Mouse (Mus musculus): ENCODE measurements around the gene Brap.
"Not testable (repeated sequence)": the region's sequence is repeated elsewhere in the genome, so short reads cannot be mapped to it uniquely, and the experiment has no call there.

The Brap gene

DNA sequence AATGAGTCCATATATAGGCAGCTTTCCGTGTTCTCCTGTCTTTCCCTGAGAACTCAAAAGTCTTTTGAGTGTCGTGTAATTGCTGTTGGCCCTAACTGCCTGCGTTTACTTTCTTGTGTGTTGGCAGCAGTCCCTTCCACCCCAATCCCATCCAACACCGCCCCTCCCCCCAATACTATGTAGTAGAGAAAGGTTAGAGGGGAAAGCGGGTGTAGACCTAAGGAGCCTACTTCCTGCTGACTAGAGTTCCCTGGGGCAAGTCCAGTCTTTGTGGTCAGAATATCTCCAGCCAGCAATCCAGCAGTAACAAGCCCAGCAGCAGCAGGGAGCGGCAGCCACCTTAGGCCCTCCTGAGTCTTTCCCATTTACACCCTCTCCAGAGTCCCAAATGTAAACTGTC, 8.0 kb downstream of the Brap start:
- DNase-seq (ENCODE audit: low read depth in 1 of 2, low spot score in 2 of 2) = no peak

DNA sequence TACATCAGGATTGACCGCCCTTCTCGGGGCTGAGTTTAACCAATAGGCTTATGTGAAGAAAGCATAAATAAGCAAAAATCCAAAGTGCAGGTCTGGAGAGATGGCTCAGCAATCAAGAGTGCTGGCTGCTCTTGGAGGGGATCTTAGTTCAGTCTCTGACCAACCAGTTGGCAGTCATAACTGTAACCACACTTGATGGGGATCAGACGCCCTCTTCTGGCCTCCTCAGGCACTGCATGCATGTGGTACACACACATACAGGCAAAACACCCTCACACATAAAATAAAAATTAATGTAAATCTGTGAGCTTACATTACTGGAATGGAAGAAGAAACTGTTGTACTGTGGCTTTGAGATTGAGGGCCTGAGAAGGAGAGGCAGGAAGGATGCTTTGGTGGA, 10.0 kb downstream of the Brap start:
- DNase-seq (ENCODE audit: low read depth in 1 of 2, low spot score in 2 of 2) = no peak

DNA sequence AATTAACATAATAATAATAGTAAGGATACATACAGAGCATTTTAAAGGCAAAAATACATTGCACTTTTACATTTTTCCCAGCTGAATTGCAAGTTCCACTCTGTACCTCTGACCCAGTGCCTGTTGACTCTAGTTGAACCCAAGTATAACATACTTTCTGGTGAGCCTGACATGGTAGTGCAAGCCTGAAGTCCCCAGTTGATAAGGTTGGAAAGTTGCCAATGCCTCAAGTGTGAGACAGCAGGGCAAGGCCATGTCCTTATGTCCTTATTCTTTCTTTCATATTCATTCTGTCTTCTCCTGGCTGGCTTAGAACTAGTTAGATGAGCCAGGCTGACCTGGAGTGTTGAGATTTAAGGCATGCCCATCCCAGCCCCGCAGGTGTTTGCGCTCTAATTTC, 21.9 kb downstream of the Brap start:
- DNase-seq (ENCODE audit: low read depth in 1 of 2, low spot score in 2 of 2) = no peak

DNA sequence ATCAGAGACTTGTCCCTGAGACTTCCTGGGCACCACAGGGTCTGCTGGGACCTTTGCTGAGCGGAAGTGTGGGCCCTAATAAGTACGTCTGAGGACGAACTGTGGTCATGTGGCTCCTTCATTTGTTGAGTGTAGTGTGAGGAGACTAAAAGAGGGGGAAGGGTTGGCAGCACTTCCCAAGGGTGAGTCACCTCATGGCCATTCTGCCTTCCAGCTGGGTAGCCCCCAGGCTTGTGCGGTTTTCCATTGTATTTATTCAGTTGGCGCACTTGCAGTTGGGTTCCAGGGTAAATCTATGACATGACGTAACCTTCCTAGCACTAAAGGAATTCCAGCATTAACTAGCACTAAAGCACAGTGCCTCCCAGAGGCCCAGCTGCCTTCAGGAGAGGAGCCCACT, 25.1 kb downstream of the Brap start:
- no peak for DNase-seq (ENCODE audit: low read depth in 1 of 2, low spot score in 2 of 2)

DNA sequence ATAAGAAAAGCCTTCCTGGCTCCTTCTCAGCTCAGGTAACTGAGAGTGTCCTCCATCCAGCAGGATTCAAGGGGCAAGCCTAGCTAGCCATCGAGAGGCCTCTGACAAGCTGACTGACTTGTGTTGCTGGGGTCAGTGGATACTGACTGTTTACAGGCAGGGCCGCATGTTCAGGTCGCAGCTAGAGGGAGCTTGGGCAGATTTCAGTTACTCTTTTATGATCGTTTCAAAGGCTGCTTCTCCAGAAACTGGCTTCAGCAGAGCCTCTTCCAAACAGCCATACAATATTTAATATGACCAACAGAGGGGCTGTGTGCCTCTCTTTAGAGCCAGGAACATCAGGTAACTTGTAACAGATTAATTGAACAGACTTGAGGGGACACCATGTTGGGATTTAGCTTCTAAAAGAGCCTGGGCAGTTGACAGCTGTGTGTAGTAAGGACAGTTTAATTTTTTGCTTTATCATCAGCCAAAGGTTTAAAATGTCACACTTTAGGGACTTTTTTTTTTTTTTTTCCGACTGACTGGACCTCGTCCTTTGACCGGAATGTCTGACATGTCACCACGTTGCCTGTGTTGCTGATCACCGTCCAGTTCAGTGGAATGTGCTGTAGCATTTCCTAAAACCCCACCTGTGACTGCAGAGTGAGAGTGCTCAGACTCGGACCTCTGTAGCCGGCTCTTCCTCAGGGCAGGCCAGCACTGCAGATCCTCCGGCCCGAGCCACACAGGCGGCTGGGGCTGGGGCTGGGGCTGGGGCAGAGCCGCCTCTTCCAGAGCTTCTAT, 25.9 kb downstream of the Brap start:
- DNase-seq (ENCODE audit: low read depth in 1 of 2, low spot score in 2 of 2) = no peak

DNA sequence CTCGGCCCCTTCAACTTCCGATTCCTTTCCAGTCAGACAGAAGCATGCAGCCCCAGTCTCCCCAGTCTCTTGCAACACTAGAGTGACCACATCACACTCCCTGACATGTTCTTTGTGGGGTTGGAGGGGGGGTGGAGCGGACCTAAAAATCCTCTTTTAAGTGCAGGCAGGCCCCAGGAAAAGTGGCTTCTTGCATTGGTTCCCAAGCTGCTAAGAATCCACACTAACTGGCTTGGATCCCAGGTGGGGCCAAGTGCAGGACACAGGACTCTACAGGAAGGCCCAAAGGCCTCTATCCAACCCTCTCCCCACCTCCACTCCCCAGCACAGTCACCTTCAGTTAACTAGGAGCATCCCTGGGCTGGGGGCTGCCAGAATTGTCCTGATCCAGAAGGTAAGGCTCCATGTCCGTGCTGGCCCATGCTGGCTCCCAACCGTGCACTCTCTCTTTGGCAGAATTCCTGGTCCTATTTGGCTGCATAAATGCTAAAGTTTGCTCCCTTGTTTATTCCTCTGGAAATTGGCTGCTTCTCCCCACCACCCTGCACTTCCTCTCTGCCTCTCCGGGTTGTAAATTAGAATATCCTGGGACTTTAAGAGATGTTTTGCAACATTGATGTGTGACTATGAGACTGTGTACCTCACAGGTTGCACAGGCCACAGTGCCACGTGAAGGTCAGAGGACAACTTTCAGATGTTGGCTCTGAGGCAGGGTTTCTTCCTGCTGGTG, 30.3 kb downstream of the Brap start:
- DNase-seq (ENCODE audit: low read depth in 1 of 2, low spot score in 2 of 2) = no peak

DNA sequence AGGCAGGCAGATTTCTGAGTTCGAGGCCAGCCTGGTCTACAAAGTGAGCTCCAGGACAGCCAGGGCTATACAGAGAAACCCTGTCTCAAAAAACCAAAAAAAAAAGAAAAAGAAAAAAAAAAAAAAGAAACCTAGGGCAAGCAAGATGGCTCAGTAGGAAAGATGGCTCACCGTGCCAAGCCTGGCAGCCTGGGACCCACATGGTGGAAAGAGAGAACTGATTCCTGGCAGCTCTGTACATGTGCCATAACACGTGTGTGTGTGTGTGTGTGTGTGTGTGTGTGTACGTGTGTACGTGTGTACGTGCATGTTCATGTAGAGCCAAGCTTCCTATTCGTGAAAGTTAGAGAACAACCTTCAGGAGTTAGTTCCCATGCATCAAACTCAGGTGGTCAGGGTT, 31.1 kb downstream of the Brap start:
- not testable (repeated sequence) for DNase-seq (ENCODE audit: low read depth in 1 of 2, low spot score in 2 of 2)

DNA sequence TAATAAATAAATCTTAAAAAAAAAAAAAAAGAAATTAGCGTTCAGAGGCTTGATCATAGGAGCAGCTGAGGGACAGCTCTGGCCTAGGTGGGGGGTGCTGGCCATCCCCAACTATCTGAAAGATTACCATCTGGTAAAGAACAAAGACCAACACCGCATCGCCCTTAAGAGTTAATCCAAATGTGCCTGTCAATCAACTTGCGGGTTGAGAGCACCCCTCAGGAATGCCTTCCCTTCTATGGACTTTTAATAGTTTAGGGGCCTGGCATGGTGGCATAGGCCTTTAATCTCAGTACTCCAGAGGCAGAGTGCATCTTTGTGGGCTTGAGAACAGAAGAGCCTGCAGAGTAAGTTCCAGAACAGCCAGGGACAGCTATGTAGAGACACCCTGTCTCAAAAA, 32.5 kb downstream of the Brap start:
- DNase-seq (ENCODE audit: low read depth in 1 of 2, low spot score in 2 of 2) = no peak

DNA sequence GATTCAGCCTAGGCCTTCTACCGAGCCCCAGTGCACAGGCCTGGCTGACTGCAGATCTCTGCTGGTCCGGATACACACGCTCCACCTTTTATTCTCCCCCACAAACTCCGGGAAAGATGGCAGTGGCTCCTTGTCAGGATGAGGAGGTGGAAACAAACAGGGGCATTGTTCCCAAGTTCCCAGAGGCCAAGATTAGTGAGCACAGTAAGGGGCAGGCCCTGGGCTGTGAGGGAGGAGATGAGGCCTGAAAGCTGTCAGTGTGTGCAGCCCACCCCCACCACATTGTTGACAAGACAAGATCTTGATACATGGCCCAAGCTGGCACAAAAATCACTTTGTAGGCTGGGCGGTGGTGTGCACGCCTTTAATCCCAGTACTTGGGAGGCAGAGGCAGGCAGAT, 36.4 kb downstream of the Brap start:
- no peak for DNase-seq (ENCODE audit: low read depth in 1 of 2, low spot score in 2 of 2)

DNA sequence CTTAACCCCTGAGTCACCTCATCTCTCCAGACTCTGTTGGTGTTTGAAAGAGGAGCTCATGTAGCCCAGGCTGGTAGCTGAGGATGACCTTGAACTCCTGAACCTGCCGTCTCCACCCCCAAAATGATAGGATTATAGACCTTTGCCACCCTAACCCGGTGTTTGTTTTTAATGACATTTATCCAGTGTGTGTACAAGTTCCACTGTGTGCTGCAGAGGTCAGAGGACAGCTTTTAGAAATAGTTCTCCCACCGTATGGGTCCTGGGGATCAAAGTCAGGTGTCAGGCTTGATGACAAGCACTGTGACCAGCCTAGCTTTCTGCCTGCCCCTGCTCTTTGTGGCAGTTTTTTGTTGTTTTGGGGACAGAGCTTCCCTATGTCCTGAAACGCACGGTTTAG, 39.5 kb downstream of the Brap start:
- no peak for DNase-seq (ENCODE audit: low read depth in 1 of 2, low spot score in 2 of 2)

DNA sequence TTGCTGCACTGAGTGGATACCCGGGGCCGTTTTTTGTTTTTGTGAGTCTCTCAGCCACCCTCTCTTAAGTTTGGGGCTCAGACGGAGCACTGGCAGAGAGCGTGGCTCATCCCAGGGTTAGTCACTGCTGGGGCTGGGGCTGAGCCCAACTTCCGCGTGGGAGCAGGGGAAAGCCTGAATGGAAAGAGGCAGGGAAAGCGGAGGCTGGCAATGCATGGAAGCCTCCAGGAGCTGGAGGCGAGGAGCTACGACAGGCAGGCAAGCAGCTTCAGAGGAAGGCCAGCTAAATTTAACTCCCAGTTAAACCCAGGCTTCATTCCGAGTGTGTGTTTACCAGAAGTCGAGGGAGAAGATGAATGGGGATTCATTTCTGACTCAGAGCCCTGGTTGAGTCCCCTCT, 40.1 kb downstream of the Brap start:
- DNase-seq (ENCODE audit: low read depth in 1 of 2, low spot score in 2 of 2) = no peak

DNA sequence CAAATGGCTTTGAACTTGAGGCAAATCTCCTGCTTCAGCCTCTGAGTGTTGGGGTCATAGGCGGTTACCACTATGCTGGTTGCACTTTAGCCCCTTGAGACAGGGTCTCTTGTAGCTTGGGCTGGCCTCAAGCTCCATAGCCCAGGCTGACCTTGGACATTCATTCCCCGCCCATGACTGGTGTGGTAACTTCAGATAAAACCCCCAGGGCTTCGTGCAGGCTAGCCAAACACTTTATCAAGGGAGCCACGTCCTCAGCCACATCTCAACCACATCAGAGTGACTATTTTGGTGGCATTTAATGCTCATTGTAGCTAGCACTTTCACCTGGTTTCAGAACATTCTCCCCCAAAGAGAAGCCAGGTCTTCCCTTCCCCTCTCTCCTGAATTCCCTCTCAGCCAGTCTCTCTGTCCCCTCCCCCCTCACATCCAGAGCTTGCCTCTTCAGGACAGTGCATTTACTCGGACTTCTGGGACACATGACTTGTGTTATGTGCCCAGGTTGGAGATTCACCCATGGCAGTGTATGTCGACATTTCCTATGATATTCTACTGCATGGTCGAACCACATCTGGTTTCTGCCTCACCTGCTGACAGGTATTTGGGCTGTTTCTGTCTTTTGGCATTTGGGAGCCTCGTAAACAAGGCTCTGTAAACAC, 40.9 kb downstream of the Brap start:
- no peak for DNase-seq (ENCODE audit: low read depth in 1 of 2, low spot score in 2 of 2)

DNA sequence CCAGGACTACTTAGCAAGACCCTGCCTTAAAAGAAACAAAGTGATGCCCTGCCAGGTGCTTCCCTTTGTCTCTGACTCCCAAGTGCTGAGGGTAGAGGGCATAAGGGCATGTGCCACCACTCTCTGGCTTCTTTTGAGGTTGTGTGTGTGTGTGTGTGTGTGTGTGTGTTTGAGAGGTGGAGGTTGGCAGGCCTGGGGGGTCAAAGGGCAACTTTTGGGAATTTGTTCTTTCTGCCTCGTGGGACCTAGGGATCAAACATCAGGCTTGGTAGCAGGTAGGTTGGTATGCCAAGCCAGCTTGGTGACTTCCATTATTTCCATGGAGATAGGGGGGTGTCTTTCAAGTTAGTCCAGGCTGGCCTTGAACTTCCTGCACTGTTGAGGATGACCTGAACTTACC, 43.0 kb downstream of the Brap start:
- no peak for DNase-seq (ENCODE audit: low read depth in 1 of 2, low spot score in 2 of 2)

DNA sequence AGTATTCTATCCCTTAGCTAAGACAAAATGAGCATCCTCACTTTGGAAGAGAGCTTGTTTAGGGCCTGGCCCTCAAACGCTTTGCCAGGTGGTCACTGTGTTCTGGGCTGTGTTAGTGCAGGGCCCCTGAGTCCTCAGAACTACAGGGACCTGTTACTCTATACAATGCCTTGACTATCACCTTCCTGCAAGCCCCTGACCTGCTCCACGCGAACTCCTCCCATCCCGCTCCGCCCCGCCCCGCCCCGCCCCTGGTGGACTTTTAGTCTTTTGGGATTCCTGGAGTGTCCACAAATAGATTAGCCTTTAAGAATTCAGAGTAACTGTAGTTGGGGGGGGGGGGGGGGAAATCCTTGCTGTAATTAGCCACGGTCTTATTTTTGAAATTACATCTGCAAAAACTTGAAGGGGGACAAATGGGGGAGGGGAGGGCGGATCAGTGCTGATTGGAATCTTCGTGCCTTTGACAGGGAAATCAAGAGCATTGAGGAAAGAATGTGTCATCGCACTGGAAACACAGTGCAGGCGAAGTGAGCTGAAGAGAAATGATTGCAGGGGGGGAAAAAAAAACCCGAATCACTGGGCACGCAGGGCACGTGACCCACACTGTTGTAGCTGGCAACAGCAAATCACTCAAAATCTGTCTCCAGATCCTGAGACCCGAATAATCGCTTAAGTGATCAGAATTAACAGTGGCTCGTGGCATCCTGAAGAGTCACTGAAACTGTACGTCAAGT, 44.3 kb downstream of the Brap start:
- DNase-seq (ENCODE audit: low read depth in 1 of 2, low spot score in 2 of 2) = no peak

DNA sequence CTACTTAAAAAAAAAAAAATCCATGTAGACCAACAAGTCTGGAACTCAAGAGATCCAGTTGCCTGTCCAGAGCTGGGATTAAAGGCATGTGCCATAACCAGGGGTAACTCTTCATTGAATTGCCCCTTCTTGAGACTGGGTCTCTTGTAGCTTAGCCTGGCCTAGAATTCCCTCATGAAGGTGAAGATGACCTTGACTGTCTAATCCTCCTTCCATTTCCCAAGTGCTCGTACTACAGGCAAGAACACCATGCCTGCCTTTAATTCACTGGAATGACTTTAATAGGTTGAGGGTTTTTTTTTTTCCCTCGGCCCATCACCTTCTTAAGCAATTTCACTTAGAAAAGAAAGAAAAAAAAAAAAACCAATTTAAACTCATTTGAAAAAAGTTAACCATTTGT, 50.0 kb downstream of the Brap start:
- no peak for DNase-seq (ENCODE audit: low read depth in 1 of 2, low spot score in 2 of 2)

DNA sequence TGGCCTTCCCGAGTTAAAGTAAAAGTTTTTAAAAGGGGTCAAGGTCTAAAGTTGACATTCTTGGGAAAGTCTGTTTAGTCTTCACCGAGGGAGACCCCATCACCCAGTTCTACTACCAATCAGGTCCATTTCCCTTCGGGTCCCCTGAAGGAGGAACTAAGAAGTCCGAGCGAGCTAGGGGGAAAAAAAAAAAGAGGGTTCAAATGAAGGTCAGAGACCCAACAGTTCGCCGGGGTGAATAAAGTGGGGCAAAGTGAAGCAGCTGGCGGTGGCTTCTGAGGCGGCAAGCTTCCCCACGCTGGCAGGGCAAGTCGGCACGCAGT, 50.4 kb downstream of the Brap start:
- no peak for DNase-seq (ENCODE audit: low read depth in 1 of 2, low spot score in 2 of 2)

DNA sequence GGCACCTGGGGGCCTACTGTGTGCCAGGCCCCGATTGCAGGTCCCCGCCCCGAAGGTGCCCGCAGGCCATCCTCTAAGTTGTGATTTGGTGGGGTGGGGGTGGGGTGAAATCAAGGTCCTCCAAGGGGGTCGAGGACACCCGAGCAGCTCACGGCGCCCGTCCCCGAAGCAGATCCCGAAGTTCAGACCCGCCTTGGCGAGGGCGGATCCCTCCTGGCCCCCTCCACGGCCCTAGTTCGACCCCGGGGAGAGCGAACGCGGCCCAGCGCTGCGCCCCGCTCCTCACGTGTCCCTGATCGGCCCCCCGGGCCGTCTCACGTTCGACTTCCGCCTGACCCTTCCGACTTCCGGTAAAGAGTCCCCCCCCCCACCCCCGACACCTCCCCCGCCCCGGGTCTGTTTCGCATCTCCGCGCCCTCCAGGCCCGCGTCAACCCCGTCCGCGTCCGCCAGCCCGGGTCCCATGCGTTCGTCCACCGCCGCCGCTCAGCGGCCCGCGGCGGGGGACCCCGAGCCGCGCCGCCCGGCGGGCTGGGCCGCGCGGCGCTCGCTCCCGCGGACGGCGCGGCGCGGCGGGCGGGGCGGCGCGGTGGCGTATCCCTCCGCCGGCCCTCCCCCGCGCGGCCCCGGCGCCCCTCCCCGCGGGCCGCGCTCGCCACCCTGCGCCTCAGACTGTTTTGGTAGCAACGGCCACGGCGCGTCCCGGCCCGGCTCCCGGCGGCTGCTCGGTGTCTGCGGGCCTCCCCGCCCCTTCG, 51.0 kb downstream of the Brap start, which contains the start of gene Atxn2:
TSS of gene Atxn2 (plus strand) at position 164 of the 754 bp plus-strand sequence.
- peak; percentile 29 to 77 for DNase-seq (ENCODE audit: low read depth in 1 of 2, low spot score in 2 of 2)

DNA sequence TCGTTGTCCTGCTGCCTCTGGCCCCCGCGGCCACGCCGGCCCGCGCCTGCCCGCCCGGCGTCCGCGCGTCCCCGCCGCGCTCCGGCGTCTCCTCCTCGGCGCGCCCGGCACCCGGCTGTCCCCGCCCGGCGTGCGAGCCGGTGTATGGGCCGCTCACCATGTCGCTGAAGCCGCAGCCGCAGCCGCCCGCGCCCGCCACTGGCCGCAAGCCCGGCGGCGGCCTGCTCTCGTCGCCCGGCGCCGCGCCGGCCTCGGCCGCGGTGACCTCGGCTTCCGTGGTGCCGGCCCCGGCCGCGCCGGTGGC, 51.5 kb downstream of the Brap start:
- no peak for DNase-seq (ENCODE audit: low read depth in 1 of 2, low spot score in 2 of 2)

DNA sequence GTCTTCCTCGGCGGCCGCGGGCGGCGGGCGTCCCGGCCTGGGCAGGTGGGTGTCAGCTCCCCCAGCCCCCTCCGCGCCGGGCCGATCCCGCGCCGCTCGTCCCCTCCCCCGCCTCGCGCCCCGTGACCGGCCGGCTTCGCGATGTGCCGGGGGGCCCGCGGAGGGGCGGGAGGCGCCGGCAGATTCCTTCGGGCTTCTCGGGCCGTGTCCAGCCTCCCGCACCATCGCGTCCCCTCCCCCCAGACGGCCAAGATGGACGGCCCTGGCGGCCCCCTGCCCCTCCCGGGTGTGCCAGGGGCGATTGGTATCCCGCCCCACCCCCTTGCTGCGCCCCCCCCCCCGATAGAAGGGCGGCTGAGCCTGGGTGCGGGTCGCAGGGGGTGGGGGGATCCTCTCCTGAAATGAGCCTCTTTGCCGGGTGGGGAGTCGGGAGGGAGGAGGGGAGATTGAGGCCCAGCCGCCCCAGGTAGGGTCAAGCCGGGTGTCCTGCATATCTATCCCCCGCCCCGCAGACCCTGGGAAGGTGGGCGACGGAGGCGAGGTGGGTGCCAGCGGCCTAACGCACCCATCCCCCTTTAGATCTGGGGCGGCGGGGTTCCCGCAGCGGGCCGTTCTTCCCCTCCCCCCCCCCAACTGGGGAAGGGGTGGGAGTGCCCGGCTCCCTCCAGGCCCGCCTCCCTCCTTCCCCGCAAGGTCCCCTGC, 52.0 kb downstream of the Brap start:
- no peak for DNase-seq (ENCODE audit: low read depth in 1 of 2, low spot score in 2 of 2)

DNA sequence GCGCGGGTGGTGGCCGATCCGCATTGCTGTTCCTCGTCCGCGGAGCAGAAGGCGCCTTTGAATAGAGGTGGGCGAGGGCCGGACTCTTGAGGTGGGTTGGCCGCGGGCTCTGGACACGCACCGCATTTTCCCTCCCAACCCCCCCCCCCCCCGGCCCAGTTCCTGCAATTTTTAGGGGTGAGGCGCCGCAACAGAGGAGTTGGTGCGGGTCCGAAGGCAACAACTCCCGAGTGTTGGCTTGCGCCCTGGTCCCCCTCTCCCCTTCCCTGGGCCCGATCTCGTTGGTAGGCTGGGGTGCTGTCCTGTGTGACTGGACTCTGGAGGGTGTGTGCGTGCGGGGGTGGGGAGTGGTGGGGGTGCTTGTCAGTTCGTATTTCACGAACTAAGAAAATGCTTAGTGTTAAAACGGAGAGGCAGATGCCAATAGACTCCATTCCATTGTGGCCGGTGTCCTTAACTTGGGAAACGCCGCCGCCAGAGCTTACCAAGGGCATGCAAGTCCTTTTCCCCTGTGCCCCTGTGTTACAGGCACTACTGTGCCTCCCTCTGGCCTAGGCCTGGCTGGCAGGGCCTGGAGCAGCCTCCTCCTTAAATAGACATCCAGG, 52.7 kb downstream of the Brap start:
- no peak for DNase-seq (ENCODE audit: low read depth in 1 of 2, low spot score in 2 of 2)
